Mouse (Mus musculus): ENCODE results near the gene Pld3.

Gene Pld3

GRCm38 (mm10) chr7:27552931-27553513 lies at the start of gene Pld3, which contains the start of gene 2310022A10Rik:
TSS of gene Pld3 (minus strand) at chr7:27553218.
TSS of gene 2310022A10Rik (plus strand) at chr7:27553233.
- peak; percentile 97 to 99 for DNase-seq

GRCm38 (mm10) chr7:27602161-27602560 lies 49.1 kb upstream of the Pld3 start:
- peak in 1 of 2 experiments; percentile 47 for DNase-seq

GRCm38 (mm10) chr7:27601628-27602027 lies 48.6 kb upstream of the Pld3 start:
- DNase-seq: no peak

- no peak for DNase-seq
Measured at GRCm38 (mm10) chr7:27598053-27598452, 45.0 kb upstream of the Pld3 start.

GRCm38 (mm10) chr7:27596586-27597503 lies 43.8 kb upstream of the Pld3 start:
- peak in 1 of 2 experiments; percentile 44 for DNase-seq

- DNase-seq: peak in 1 of 2 experiments; percentile 40
Measured at GRCm38 (mm10) chr7:27592934-27593645, 40.1 kb upstream of the Pld3 start.

GRCm38 (mm10) chr7:27592217-27592929 lies 39.4 kb upstream of the Pld3 start:
- DNase-seq: peak in 1 of 2 experiments; percentile 46

- peak; percentile 94 to 98 for DNase-seq
Measured at GRCm38 (mm10) chr7:27591266-27592216, 38.5 kb upstream of the Pld3 start, which contains the start of gene Akt2. TSS of gene Akt2 (plus strand) at chr7:27591552.

GRCm38 (mm10) chr7:27590566-27591213 lies 37.7 kb upstream of the Pld3 start:
- DNase-seq: no peak

- DNase-seq: no peak
Measured at GRCm38 (mm10) chr7:27590088-27590487, 37.1 kb upstream of the Pld3 start.

GRCm38 (mm10) chr7:27587741-27588140 lies 34.7 kb upstream of the Pld3 start:
- DNase-seq: no peak

GRCm38 (mm10) chr7:27586861-27587260 lies 33.8 kb upstream of the Pld3 start:
- no peak for DNase-seq

GRCm38 (mm10) chr7:27580380-27581174 lies 27.6 kb upstream of the Pld3 start:
- no peak for DNase-seq

GRCm38 (mm10) chr7:27578465-27578864 lies 25.4 kb upstream of the Pld3 start:
- DNase-seq: no peak

- DNase-seq: no peak
Measured at GRCm38 (mm10) chr7:27577589-27577988, 24.6 kb upstream of the Pld3 start.

GRCm38 (mm10) chr7:27576914-27577313 lies 23.9 kb upstream of the Pld3 start:
- DNase-seq: peak; percentile 59 to 70

- no peak for DNase-seq
Measured at GRCm38 (mm10) chr7:27574124-27574880, 21.3 kb upstream of the Pld3 start.

- no peak for DNase-seq
Measured at GRCm38 (mm10) chr7:27572133-27572532, 19.1 kb upstream of the Pld3 start.

- peak; percentile 25 to 28 for DNase-seq
Measured at GRCm38 (mm10) chr7:27569580-27570224, 16.7 kb upstream of the Pld3 start.

Data from cerebellum, adult 18-20 months (tissue).